29 mouse cellular contexts compared by ENCODE assay signal in genomic region chr11:44768346-44768745, GRCm38 (mm10).
DNase-seq lines count a peak whose midpoint lies in the region; ATAC-seq lines count a peak whose summit lies in the region.
"Had no signal": no experiment of that assay in that cellular context is flagged by ENCODE, and none has a peak within 500 bp of the region (broad histone marks: within the 10 kb centered on the region; RNA-seq: fewer than 3 reads in every experiment).

No protein-coding gene starts in this region.

- H3K4me2 ChIP-seq in midbrain, embryonic 15.5 days = no peak overlapping the region
- no peak overlapping the region for H3K4me2 ChIP-seq in midbrain, embryonic 14.5 days (ENCODE audit: low read length)
- H3K4me2 ChIP-seq: forebrain, embryonic 12.5 days; liver, embryonic 15.5 days; lung, embryonic 14.5 days; midbrain, embryonic 12.5 days had no signal

- H3K9ac ChIP-seq in midbrain, embryonic 15.5 days = no peak overlapping the region
- H3K9ac ChIP-seq in midbrain, embryonic 14.5 days (replicated peaks; ENCODE audit: low read length) = no peak overlapping the region
- H3K9ac ChIP-seq: forebrain, embryonic 12.5 days; forebrain, postnatal 0 days; liver, embryonic 15.5 days; lung, embryonic 14.5 days; midbrain, embryonic 12.5 days had no signal

- DNase-seq in adrenal gland, postnatal 10 days = peak; percentile 37
- no peak for DNase-seq in adrenal gland, adult 18-20 months (ENCODE audit: low spot score in 2 of 2)
- DNase-seq in midbrain, embryonic 14.5 days = no peak
- peak; percentile 80 for DNase-seq in adipocyte (ENCODE audit: low spot score)
- DNase-seq in limb, embryonic 10.5 days (ENCODE audit: low spot score) = peak; percentile 6
- DNase-seq in cerebellum, postnatal 10 days = no peak
- DNase-seq: cerebellum, adult 11-12 months; cerebellum, postnatal 14 days; forebrain, postnatal 0 days; heart, postnatal 14 days; kidney, adult 9 months; kidney, postnatal 14 days; layer of hippocampus, adult 9-11 months; liver; lung, embryonic 14.5 days; lung, postnatal 14 days; retina, postnatal 1 day; right cerebral cortex, postnatal 14 days; thymus, adult 18-20 months; thymus, postnatal 25 days had no signal

- H3K27ac ChIP-seq in midbrain, embryonic 15.5 days = peak overlapping the region; percentile 50; the same call in 1 of the 2 replicates
- no peak overlapping the region for H3K27ac ChIP-seq in midbrain, embryonic 14.5 days (replicated peaks; ENCODE audit: low read depth, low read length)
- no peak overlapping the region for H3K27ac ChIP-seq in limb, embryonic 10.5 days
- H3K27ac ChIP-seq: forebrain, embryonic 12.5 days; hindbrain, embryonic 10.5 days; liver, embryonic 15.5 days; midbrain, embryonic 12.5 days; stomach, postnatal 0 days had no signal

- peaks cover 16% of the 10 kb centered on the region; the same call in 1 of the 2 replicates for H3K4me1 ChIP-seq in midbrain, embryonic 15.5 days
- peaks cover 24% of the 10 kb centered on the region for H3K4me1 ChIP-seq in midbrain, embryonic 14.5 days (ENCODE audit: control insufficient read depth, insufficient read depth, low read length)
- peaks cover 32% of the 10 kb centered on the region for H3K4me1 ChIP-seq in limb, embryonic 10.5 days
- H3K4me1 ChIP-seq: liver, embryonic 15.5 days had no signal

- no peak overlapping the region for H3K4me3 ChIP-seq in midbrain, embryonic 15.5 days
- H3K4me3 ChIP-seq in midbrain, embryonic 14.5 days (replicated peaks; ENCODE audit: low read depth, low read length) = no peak overlapping the region
- no peak overlapping the region for H3K4me3 ChIP-seq in limb, embryonic 10.5 days
- H3K4me3 ChIP-seq: erythroblast, embryonic 14.5 days; forebrain, embryonic 12.5 days; hindbrain, embryonic 10.5 days; liver, embryonic 15.5 days; midbrain, embryonic 12.5 days had no signal

- ATAC-seq in midbrain, embryonic 15.5 days (replicated peaks) = no peak
- no peak for ATAC-seq in midbrain, embryonic 14.5 days (ENCODE audit: low FRiP score, low TSS enrichment)
- ATAC-seq in megakaryocyte, adult 5-6 weeks (ENCODE audit: poor library complexity, severe bottlenecking) = no peak
- ATAC-seq: forebrain, postnatal 0 days; intestine, postnatal 0 days had no signal

- 79% methylated on average over 5 of the region's 5 CpGs for WGBS in midbrain, embryonic 15.5 days
- WGBS in midbrain, embryonic 14.5 days = 78% methylated on average over 5 of the region's 5 CpGs
- 79% methylated on average over 5 of the region's 5 CpGs for WGBS in limb, embryonic 10.5 days

- H3K36me3 ChIP-seq in midbrain, embryonic 15.5 days (replicated peaks) = no peaks in the 10 kb centered on the region
- H3K36me3 ChIP-seq in midbrain, embryonic 14.5 days (ENCODE audit: control insufficient read depth, insufficient read depth, low read length) = no peaks in the 10 kb centered on the region
- no peaks in the 10 kb centered on the region for H3K36me3 ChIP-seq in limb, embryonic 10.5 days
- H3K36me3 ChIP-seq: forebrain, embryonic 12.5 days; hindbrain, embryonic 10.5 days; liver, embryonic 15.5 days; midbrain, embryonic 12.5 days had no signal

- H3K9me3 ChIP-seq in midbrain, embryonic 15.5 days = no peaks in the 10 kb centered on the region
- H3K9me3 ChIP-seq in midbrain, embryonic 14.5 days (ENCODE audit: control insufficient read depth, low read length) = no peaks in the 10 kb centered on the region
- H3K9me3 ChIP-seq in limb, embryonic 10.5 days (replicated peaks) = no peaks in the 10 kb centered on the region
- H3K9me3 ChIP-seq: forebrain, embryonic 12.5 days; hindbrain, embryonic 10.5 days; liver, embryonic 15.5 days; midbrain, embryonic 12.5 days had no signal

- H3K27me3 ChIP-seq in midbrain, embryonic 15.5 days (replicated peaks) = no peaks in the 10 kb centered on the region
- no peaks in the 10 kb centered on the region for H3K27me3 ChIP-seq in midbrain, embryonic 14.5 days (ENCODE audit: control insufficient read depth, insufficient read depth, low read length)
- H3K27me3 ChIP-seq in limb, embryonic 10.5 days (ENCODE audit: low read depth, poor library complexity, severe bottlenecking) = peaks cover 18% of the 10 kb centered on the region; the same call in 1 of the 2 replicates
- H3K27me3 ChIP-seq: liver, embryonic 15.5 days had no signal

Comparison
In these comparisons a context has a peak if more than half of its experiments do, and no peak if none do; other contexts are left out.
1. DNase-seq: peak in adrenal gland, postnatal 10 days (single experiment), adipocyte (single experiment) and limb, embryonic 10.5 days (single experiment); none in adrenal gland, adult 18-20 months (0 of 2), midbrain, embryonic 14.5 days (single experiment) and cerebellum, postnatal 10 days (0 of 2).